Mouse (Mus musculus) spleen, adult 2 months (tissue): ENCODE data around the gene Lbr.

Experiments
- CTCF ChIP-seq: fragments of 200-500 bp; IDR thresholded peaks from 2 replicates; pipeline ENCODE4 v1.5.1; 2011; ENCODE audit warnings: mild to moderate bottlenecking, inconsistent platforms; ENCODE audit not compliant: insufficient read depth, insufficient read length, insufficient replicate concordance; ENCODE audit errors: extremely low read depth
- POLR2A ChIP-seq: fragments of 200-500 bp; IDR thresholded peaks from 2 replicates; pipeline ENCODE4 v1.6.1; 2011; ENCODE audit warnings: low read depth, low read length, inconsistent platforms

- TF ChIP-seq CTCF (no peak), POLR2A (no peak)
Observed at GRCm38 (mm10) chr1:181793541-181793940, 49.3 kb downstream of the Lbr start.
